Mouse (Mus musculus) myocyte (in vitro differentiated cells): Measurements from ENCODE around the gene Ttyh2. TPM values are rescaled to one million over a fixed set of nuclear protein-coding genes. Genes with fewer than 3 reads are reported as not detected.
A peak's percentile ranks its signal among the peaks of the same experiment; 100 is the strongest.

Experiments
- H3K27me3 ChIP-seq: one replicate; pipeline ENCODE4 v1.6.1; 2011; ENCODE audit not compliant: control insufficient read depth, insufficient read depth, insufficient read length
- H3K36me3 ChIP-seq: one replicate; pipeline ENCODE4 v1.6.1; 2011; ENCODE audit not compliant: control insufficient read depth, insufficient read depth
- H3K4me2 ChIP-seq: one replicate; pipeline ENCODE4 v1.6.1; 2011; ENCODE audit warnings: low read depth, control low read depth
- H3K4me3 ChIP-seq: one replicate; pipeline ENCODE4 v1.5.1; 2011; ENCODE audit warnings: mild to moderate bottlenecking, control low read depth, moderate library complexity
- H3K79me2 ChIP-seq: one replicate; pipeline ENCODE4 v1.6.1; 2011; ENCODE audit not compliant: control insufficient read depth, insufficient read depth
- H3ac ChIP-seq: one replicate; pipeline ENCODE4 v1.6.1; 2011; ENCODE audit not compliant: control insufficient read depth, insufficient read length
- CEBPB ChIP-seq: IDR thresholded peaks from 2 replicates; pipeline ENCODE4 v1.6.1; 2011; ENCODE audit warnings: mild to moderate bottlenecking, moderate library complexity; ENCODE audit not compliant: poor library complexity, insufficient read depth, severe bottlenecking
- E2F4 ChIP-seq: IDR thresholded peaks from one replicate; pipeline ENCODE4 v1.6.1; 2011; ENCODE audit warnings: mild to moderate bottlenecking, control low read depth, moderate library complexity; ENCODE audit not compliant: insufficient read depth
- MAX ChIP-seq: IDR thresholded peaks from one replicate; pipeline ENCODE4 v1.6.1; 2011; ENCODE audit warnings: low read depth, mild to moderate bottlenecking, control low read depth
- MYOD1 ChIP-seq, 3 experiments: IDR thresholded peaks; one replicate each; pipeline ENCODE4 v1.6.1; 2011; ENCODE audit warnings: control low read depth in 2 of 3, low read depth in 2 of 3, mild to moderate bottlenecking in 2 of 3, moderate library complexity in 1 of 3; ENCODE audit not compliant: insufficient read length in 2 of 3, control insufficient read depth in 1 of 3
- MYOG ChIP-seq, 3 experiments: IDR thresholded peaks; one replicate each; pipeline ENCODE4 v1.6.1; 2011; ENCODE audit warnings: control low read depth in 2 of 3, low read depth in 2 of 3, mild to moderate bottlenecking in 2 of 3; ENCODE audit not compliant: insufficient read length in 2 of 3, control insufficient read depth in 1 of 3, insufficient read depth in 1 of 3
- POLR2A ChIP-seq: IDR thresholded peaks from one replicate; pipeline ENCODE4 v1.6.1; 2011; ENCODE audit warnings: low read depth, mild to moderate bottlenecking, control low read depth, moderate library complexity; ENCODE audit not compliant: insufficient read length
- POLR2AphosphoS2 ChIP-seq: IDR thresholded peaks from one replicate; pipeline ENCODE4 v1.6.1; 2011; ENCODE audit warnings: low read depth, control low read depth; ENCODE audit not compliant: insufficient read length
- REST ChIP-seq: IDR thresholded peaks from one replicate; pipeline ENCODE4 v1.6.1; 2011; ENCODE audit warnings: mild to moderate bottlenecking, control low read depth, moderate library complexity; ENCODE audit not compliant: insufficient read depth, insufficient read length
- SRF ChIP-seq: IDR thresholded peaks from one replicate; pipeline ENCODE4 v1.6.1; 2011; ENCODE audit warnings: low read depth; ENCODE audit not compliant: control insufficient read depth, insufficient read length
- TCF12 ChIP-seq: IDR thresholded peaks from one replicate; pipeline ENCODE4 v1.6.1; 2011; ENCODE audit warnings: mild to moderate bottlenecking, control low read depth; ENCODE audit not compliant: poor library complexity, insufficient read depth, severe bottlenecking
- TCF3 ChIP-seq: IDR thresholded peaks from one replicate; pipeline ENCODE4 v1.6.1; 2011; ENCODE audit warnings: low read depth, control low read depth; ENCODE audit not compliant: insufficient read length
- USF1 ChIP-seq: IDR thresholded peaks from one replicate; pipeline ENCODE4 v1.6.1; 2011; ENCODE audit warnings: low read depth, mild to moderate bottlenecking, control low read depth, moderate library complexity
- polyA plus RNA-seq: library from polyadenylated mRNA; unstranded; fragments of >200 nt; fragmentation: generic; extraction: Trizol; gene quantifications from one replicate; pipeline ENCODE4 v1.2.1, GENCODE M21; 2012; ENCODE audit warnings: missing spikeins

Ttyh2 gene
- polyA plus RNA-seq, 1 experiment = 40.6 TPM

GRCm38 (mm10) chr11:114711393-114711792, 36.2 kb downstream of the Ttyh2 start:
- Histone ChIP-seq H3K4me3 (no peak overlapping the region), H3K27me3 (no peaks in the 10 kb centered on the region), H3ac (no peak overlapping the region), H3K79me2 (no peaks in the 10 kb centered on the region), H3K4me2 (no peak overlapping the region), H3K36me3 (peaks cover 41% of the 10 kb centered on the region)
- TF ChIP-seq MYOG (IDR thresholded peaks at IDR 0.05; ENCODE audit: control insufficient read depth in 1 of 3, insufficient read depth in 1 of 3, insufficient read length in 2 of 3, low read depth in 2 of 3) = peak in 1 of 3 experiments; percentile 72
- peak; percentile 45 for TF ChIP-seq TCF12
- TF ChIP-seq USF1 = no peak
- TF ChIP-seq MYOD1 (IDR thresholded peaks at IDR 0.05; ENCODE audit: control insufficient read depth in 1 of 3, insufficient read length in 2 of 3, low read depth in 2 of 3) = peak in 2 of 3 experiments; percentile 51 to 77

GRCm38 (mm10) chr11:114711861-114712260, 36.6 kb downstream of the Ttyh2 start:
- H3K4me2 ChIP-seq = no peak overlapping the region
- H3K27me3 ChIP-seq = no peaks in the 10 kb centered on the region
- no peak overlapping the region for H3K4me3 ChIP-seq
- no peaks in the 10 kb centered on the region for H3K79me2 ChIP-seq
- no peak overlapping the region for H3ac ChIP-seq
- peaks cover 45% of the 10 kb centered on the region for H3K36me3 ChIP-seq
- TF ChIP-seq REST (no peak), TCF3 (no peak), E2F4 (no peak), SRF (no peak), MYOD1 (IDR thresholded peaks at IDR 0.05; ENCODE audit: control insufficient read depth in 1 of 3, insufficient read length in 2 of 3, low read depth in 2 of 3) (no peak), MAX (no peak), POLR2A (no peak), POLR2AphosphoS2 (no peak), TCF12 (no peak), MYOG (IDR thresholded peaks at IDR 0.05; ENCODE audit: control insufficient read depth in 1 of 3, insufficient read depth in 1 of 3, insufficient read length in 2 of 3, low read depth in 2 of 3) (no peak), CEBPB (no peak), USF1 (no peak)

GRCm38 (mm10) chr11:114714526-114714925, 39.3 kb downstream of the Ttyh2 start:
- H3K4me3 ChIP-seq = no peak overlapping the region
- no peak for TF ChIP-seq POLR2A
- TF ChIP-seq TCF12 = no peak
- TF ChIP-seq USF1 = no peak
- TF ChIP-seq CEBPB = no peak
- no peak for TF ChIP-seq SRF
- no peak for TF ChIP-seq MYOG (IDR thresholded peaks at IDR 0.05; ENCODE audit: control insufficient read depth in 1 of 3, insufficient read depth in 1 of 3, insufficient read length in 2 of 3, low read depth in 2 of 3)
- no peak for TF ChIP-seq TCF3
- no peak for TF ChIP-seq MYOD1 (IDR thresholded peaks at IDR 0.05; ENCODE audit: control insufficient read depth in 1 of 3, insufficient read length in 2 of 3, low read depth in 2 of 3)
- no peak for TF ChIP-seq REST
- TF ChIP-seq POLR2AphosphoS2 = no peak
- no peaks in the 10 kb centered on the region for H3K79me2 ChIP-seq
- no peak overlapping the region for H3ac ChIP-seq
- H3K27me3 ChIP-seq = no peaks in the 10 kb centered on the region
- H3K4me2 ChIP-seq = no peak overlapping the region
- peaks cover 30% of the 10 kb centered on the region for H3K36me3 ChIP-seq

- no peak overlapping the region for H3K4me3 ChIP-seq
- H3K27me3 ChIP-seq = no peaks in the 10 kb centered on the region
- peaks cover 22% of the 10 kb centered on the region for H3K36me3 ChIP-seq
- H3K79me2 ChIP-seq = no peaks in the 10 kb centered on the region
- H3K4me2 ChIP-seq = no peak overlapping the region
- peak; percentile 66 for TF ChIP-seq POLR2AphosphoS2
- TF ChIP-seq MYOG (IDR thresholded peaks at IDR 0.05; ENCODE audit: control insufficient read depth in 1 of 3, insufficient read depth in 1 of 3, insufficient read length in 2 of 3, low read depth in 2 of 3) = no peak
- no peak overlapping the region for H3ac ChIP-seq
Observed at GRCm38 (mm10) chr11:114715531-114715930, 40.3 kb downstream of the Ttyh2 start.

GRCm38 (mm10) chr11:114720535-114720934, 45.3 kb downstream of the Ttyh2 start:
- Histone ChIP-seq H3K79me2 (no peaks in the 10 kb centered on the region), H3K4me2 (no peak overlapping the region), H3K27me3 (no peaks in the 10 kb centered on the region), H3ac (no peak overlapping the region), H3K4me3 (no peak overlapping the region), H3K36me3 (peaks cover 12% of the 10 kb centered on the region)
- no peak for TF ChIP-seq MAX
- TF ChIP-seq POLR2AphosphoS2 = peak; percentile 96
- TF ChIP-seq TCF3 = no peak
- TF ChIP-seq E2F4 = no peak
- no peak for TF ChIP-seq POLR2A
- no peak for TF ChIP-seq REST
